Comparison of ENCODE assay signal across 15 mouse cellular contexts in genomic region chr3:122446678-122447077, GRCm38 (mm10).
"Had no signal": no experiment of that assay in that cellular context is flagged by ENCODE, and none has a peak within 500 bp of the region (broad histone marks: within the 10 kb centered on the region; RNA-seq: fewer than 3 reads in every experiment).

No protein-coding gene starts in this region.

- H3K27me3 ChIP-seq: lung, embryonic 15.5 days; midbrain, embryonic 13.5 days; midbrain, embryonic 15.5 days; neural tube, embryonic 12.5 days; stomach, embryonic 15.5 days had no signal

- H3K9me3 ChIP-seq: lung, embryonic 15.5 days; midbrain, embryonic 13.5 days; midbrain, embryonic 15.5 days; neural tube, embryonic 12.5 days; stomach, embryonic 15.5 days had no signal

- H3K4me3 ChIP-seq: lung, embryonic 15.5 days; megakaryocyte, embryonic 14.5 days; midbrain, embryonic 13.5 days; midbrain, embryonic 15.5 days; neural tube, embryonic 12.5 days; stomach, embryonic 15.5 days had no signal

- H3K27ac ChIP-seq: lung, embryonic 15.5 days; macrophage; midbrain, embryonic 13.5 days; midbrain, embryonic 15.5 days; neural tube, embryonic 12.5 days; stomach, embryonic 15.5 days; stomach, postnatal 0 days had no signal

- H3K9ac ChIP-seq: lung, embryonic 15.5 days; midbrain, embryonic 13.5 days; midbrain, embryonic 15.5 days; neural tube, embryonic 12.5 days; stomach, embryonic 15.5 days had no signal

- H3K36me3 ChIP-seq: lung, embryonic 15.5 days; midbrain, embryonic 13.5 days; midbrain, embryonic 15.5 days; neural tube, embryonic 12.5 days; stomach, embryonic 15.5 days had no signal

- DNase-seq: lung, adult 2 months; lung, postnatal 14 days; lung, postnatal 36 days; right cerebral cortex, postnatal 14 days; thymus, adult 2 months; thymus, postnatal 25 days; thymus, postnatal 4 days had no signal

- H3K4me1 ChIP-seq: midbrain, embryonic 13.5 days; midbrain, embryonic 15.5 days; neural tube, embryonic 12.5 days; stomach, embryonic 15.5 days had no signal
